Mouse (Mus musculus): ENCODE measurements around the gene Gm20854. TPM values are rescaled to one million over a fixed set of nuclear protein-coding genes. Genes with fewer than 3 reads are reported as not detected.
"Not testable (repeated sequence)": the region's sequence is repeated elsewhere in the genome, so short reads cannot be mapped to it uniquely, and the experiment has no call there.

Gm20854 gene
- not detected in 2 replicates for polyA plus RNA-seq (2015; fragmentation: Nextera tagmentation; extraction: Ambion mirVana)

DNA sequence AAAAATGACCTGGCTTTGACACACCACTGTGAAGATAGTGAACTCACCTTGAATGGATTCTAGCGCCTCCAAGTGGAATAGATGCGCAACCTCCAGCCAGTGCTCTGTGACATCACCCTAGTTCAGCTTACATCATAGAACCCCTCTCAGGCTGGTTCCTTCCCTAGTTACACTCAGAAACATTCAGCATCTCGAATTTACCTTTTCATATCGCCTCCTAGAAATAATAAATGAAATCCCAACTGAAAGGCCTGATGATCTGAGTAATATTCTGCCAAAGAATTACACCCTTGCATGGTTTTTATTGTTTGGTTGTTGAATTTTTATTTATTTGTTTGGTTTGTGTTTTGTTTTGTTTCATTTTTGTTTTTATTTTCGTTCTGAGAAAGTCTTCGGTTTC is at the start of gene Gm20854:
Gm20854 (minus strand) TSS at position 101 of the 400 bp plus-strand sequence.
- not testable (repeated sequence) for H3K9ac ChIP-seq; H3K4me2 ChIP-seq (replicated peaks); H3K9me3 ChIP-seq; H3K27me3 ChIP-seq (replicated peaks); ATAC-seq; H3K27ac ChIP-seq; H3K36me3 ChIP-seq; H3K4me3 ChIP-seq (replicated peaks); H3K4me1 ChIP-seq (replicated peaks)
- 60% methylated on average over 1 of the region's 6 CpGs for WGBS

All from intestine, embryonic 15.5 days (tissue).